Comparison of ENCODE assay signal across 7 mouse cellular contexts in genomic region chr14:100558378-100558777, GRCm38 (mm10).
A peak's percentile ranks its signal among the peaks of the same experiment; 100 is the strongest.
DNase-seq lines count a peak whose midpoint lies in the region; ATAC-seq lines count a peak whose summit lies in the region.

No protein-coding gene starts in this region.

- H3K36me3 ChIP-seq in forebrain, embryonic 16.5 days (ENCODE audit: control insufficient read depth, insufficient read depth): no peaks in the 10 kb centered on the region
- H3K36me3 ChIP-seq in stomach, embryonic 16.5 days (ENCODE audit: control insufficient read depth, insufficient read depth, low read length): no peaks in the 10 kb centered on the region

- H3K4me2 ChIP-seq in forebrain, embryonic 16.5 days (ENCODE audit: low read length): no peak overlapping the region
- H3K4me2 ChIP-seq in stomach, embryonic 16.5 days (ENCODE audit: low read depth, low read length): 0 out of 2 replicates have a peak overlapping the region, but pooled peaks have one; percentile 11

- peak; percentile 69 for DNase-seq in testis, postnatal 10 days (ENCODE audit: low spot score)
- DNase-seq in testis, postnatal 14 days (ENCODE audit: low spot score): no peak
- peak; percentile 46 for DNase-seq in heart, postnatal 25 days (ENCODE audit: low spot score)
- peak; percentile 56 for DNase-seq in lung, postnatal 10 days
- no peak for DNase-seq in layer of hippocampus, adult 8-10 months (ENCODE audit: low spot score in 2 of 2)

- no peaks in the 10 kb centered on the region for H3K27me3 ChIP-seq in forebrain, embryonic 16.5 days (replicated peaks; ENCODE audit: control insufficient read depth, insufficient read depth, low read length)
- H3K27me3 ChIP-seq in stomach, embryonic 16.5 days (ENCODE audit: control insufficient read depth, insufficient read depth, low read length): no peaks in the 10 kb centered on the region

- H3K4me3 ChIP-seq in forebrain, embryonic 16.5 days (replicated peaks; ENCODE audit: low read length): no peak overlapping the region
- no peak overlapping the region for H3K4me3 ChIP-seq in stomach, embryonic 16.5 days (replicated peaks; ENCODE audit: low read length)

- ATAC-seq in forebrain, embryonic 16.5 days: peak; percentile 66
- no peak for ATAC-seq in stomach, embryonic 16.5 days (ENCODE audit: insufficient read depth, low FRiP score)

- 0 out of 2 replicates have a peak, but pooled peaks cover 4% of the 10 kb centered on the region for H3K4me1 ChIP-seq in forebrain, embryonic 16.5 days (replicated peaks; ENCODE audit: control insufficient read depth, insufficient read depth, low read length)
- peaks cover 5% of the 10 kb centered on the region; the same call in 1 of the 2 replicates for H3K4me1 ChIP-seq in stomach, embryonic 16.5 days (ENCODE audit: control insufficient read depth, insufficient read depth, low read length)

- intact Hi-C loops in heart, postnatal 25 days (cut with DNase I): loop anchor here (5.0 to 10.0 kb wide), 3 partner anchors 194 to 384 kb away; partner anchors contain the start of gene Klf12

- H3K9me3 ChIP-seq in forebrain, embryonic 16.5 days (ENCODE audit: control insufficient read depth, low read length): no peaks in the 10 kb centered on the region
- no peaks in the 10 kb centered on the region for H3K9me3 ChIP-seq in stomach, embryonic 16.5 days (replicated peaks; ENCODE audit: control insufficient read depth, low read length)

- WGBS in forebrain, embryonic 16.5 days: 3% methylated on average over 4 of the region's 4 CpGs
- WGBS in stomach, embryonic 16.5 days: 7% methylated on average over 4 of the region's 4 CpGs

- no peak overlapping the region for H3K27ac ChIP-seq in forebrain, embryonic 16.5 days (ENCODE audit: low read length)
- no peak overlapping the region for H3K27ac ChIP-seq in stomach, embryonic 16.5 days (ENCODE audit: low read length)

- no peak overlapping the region for H3K9ac ChIP-seq in forebrain, embryonic 16.5 days (replicated peaks; ENCODE audit: low read depth, low read length)
- no peak overlapping the region for H3K9ac ChIP-seq in stomach, embryonic 16.5 days (ENCODE audit: low read length)

Comparison
In these comparisons a context has a peak if more than half of its experiments do, and no peak if none do; other contexts are left out.
1. DNase-seq: peak in testis, postnatal 10 days (single experiment), heart, postnatal 25 days (single experiment) and lung, postnatal 10 days (single experiment); none in testis, postnatal 14 days (single experiment) and layer of hippocampus, adult 8-10 months (0 of 2).